Mouse (Mus musculus): ENCODE measurements around the gene Arhgap32. TPM values are rescaled to one million over a fixed set of nuclear protein-coding genes. Genes with fewer than 3 reads are reported as not detected.
"Not testable (repeated sequence)": the region's sequence is repeated elsewhere in the genome, so short reads cannot be mapped to it uniquely, and the experiment has no call there.

The Arhgap32 gene
- polyA plus RNA-seq, 1 experiment from 2014 or later, result 10.3 TPM

DNA sequence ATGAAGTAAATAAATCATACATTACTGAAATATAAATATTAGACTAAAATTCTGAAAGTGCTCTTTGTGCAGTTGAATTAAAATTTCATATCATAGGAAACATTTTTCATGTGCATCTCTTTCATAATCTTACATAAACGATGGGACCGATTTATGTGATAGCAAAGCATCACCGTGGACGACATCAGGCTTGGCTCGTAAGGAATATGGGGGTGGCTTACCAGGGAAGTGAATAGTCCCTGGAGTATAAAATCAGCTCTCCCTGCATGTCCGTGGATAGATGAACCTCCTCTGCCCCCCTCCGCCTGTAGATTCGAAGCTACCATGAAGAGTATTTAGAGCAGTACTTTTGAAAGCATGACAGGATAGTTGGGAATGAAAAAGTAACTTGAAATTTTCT lies 11.3 kb upstream of the Arhgap32 start:
- Histone ChIP-seq H3K9ac (no peak overlapping the region), H3K9me3 (no peaks in the 10 kb centered on the region), H3K4me1 (replicated peaks) (peaks cover 15% of the 10 kb centered on the region), H3K4me2 (no peak overlapping the region), H3K27me3 (no peaks in the 10 kb centered on the region), H3K36me3 (no peaks in the 10 kb centered on the region), H3K4me3 (no peak overlapping the region), H3K27ac (replicated peaks) (no peak overlapping the region)
- 71% methylated on average over 8 of the region's 8 CpGs for whole genome bisulfite sequencing
- ATAC-seq (ENCODE audit: low read depth), result no peak

DNA sequence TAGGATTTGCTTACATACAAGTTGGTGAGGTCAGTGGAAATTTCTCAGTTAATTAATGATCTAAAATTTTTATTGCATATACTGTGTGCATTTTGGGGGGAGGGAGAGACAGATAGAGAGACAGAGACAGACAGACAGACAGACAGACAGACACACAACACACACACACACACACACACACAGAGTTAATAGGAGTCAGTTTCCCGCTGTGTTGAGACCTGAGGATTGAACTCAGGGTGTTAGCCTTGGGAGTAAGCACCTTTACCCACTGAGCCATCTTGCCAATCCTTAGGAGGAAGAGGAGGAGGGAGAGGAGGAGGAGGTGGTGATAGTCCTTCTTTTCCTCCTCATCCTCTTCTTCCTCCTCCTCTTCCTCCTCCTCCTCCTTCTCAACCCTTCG lies 5.6 kb upstream of the Arhgap32 start:
- H3K9ac ChIP-seq, result no peak overlapping the region
- H3K4me2 ChIP-seq, result no peak overlapping the region
- ATAC-seq (ENCODE audit: low read depth), result no peak
- no peaks in the 10 kb centered on the region for H3K27me3 ChIP-seq
- WGBS, result 86% methylated on average over 2 of the region's 2 CpGs
- no peaks in the 10 kb centered on the region for H3K9me3 ChIP-seq
- H3K36me3 ChIP-seq, result no peaks in the 10 kb centered on the region
- H3K27ac ChIP-seq (replicated peaks), result no peak overlapping the region
- no peak overlapping the region for H3K4me3 ChIP-seq
- no peaks in the 10 kb centered on the region for H3K4me1 ChIP-seq (replicated peaks)

DNA sequence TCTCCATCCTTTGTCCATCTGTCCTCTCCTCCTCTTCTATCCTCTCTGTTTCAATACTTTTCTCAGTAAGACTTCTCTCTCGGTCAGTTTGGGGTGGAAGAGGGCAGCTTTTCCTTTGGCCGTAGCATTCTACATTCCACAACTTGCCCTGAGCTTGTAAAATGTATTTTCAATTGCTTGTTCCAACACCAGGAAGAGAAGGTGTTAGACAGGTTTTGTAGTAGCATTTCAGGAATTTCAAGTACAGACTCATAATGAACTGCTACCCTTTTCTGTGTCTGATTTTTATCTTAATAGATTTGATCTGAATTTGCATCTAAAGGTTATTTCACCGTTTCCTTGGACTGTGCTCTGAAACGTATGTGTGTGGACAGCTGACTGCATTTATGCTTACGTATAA lies 336 bp downstream of the Arhgap32 start:
- H3K9me3 ChIP-seq, result no peaks in the 10 kb centered on the region
- no peak overlapping the region for H3K4me3 ChIP-seq
- no peak overlapping the region for H3K9ac ChIP-seq
- H3K4me2 ChIP-seq, result no peak overlapping the region
- H3K27me3 ChIP-seq, result no peaks in the 10 kb centered on the region
- H3K27ac ChIP-seq (replicated peaks), result no peak overlapping the region
- no peak for ATAC-seq (ENCODE audit: low read depth)
- H3K4me1 ChIP-seq (replicated peaks), result peaks cover 4% of the 10 kb centered on the region; the same call in 1 of the 2 replicates
- no peaks in the 10 kb centered on the region for H3K36me3 ChIP-seq
- 91% methylated on average over 5 of the region's 5 CpGs for WGBS

DNA sequence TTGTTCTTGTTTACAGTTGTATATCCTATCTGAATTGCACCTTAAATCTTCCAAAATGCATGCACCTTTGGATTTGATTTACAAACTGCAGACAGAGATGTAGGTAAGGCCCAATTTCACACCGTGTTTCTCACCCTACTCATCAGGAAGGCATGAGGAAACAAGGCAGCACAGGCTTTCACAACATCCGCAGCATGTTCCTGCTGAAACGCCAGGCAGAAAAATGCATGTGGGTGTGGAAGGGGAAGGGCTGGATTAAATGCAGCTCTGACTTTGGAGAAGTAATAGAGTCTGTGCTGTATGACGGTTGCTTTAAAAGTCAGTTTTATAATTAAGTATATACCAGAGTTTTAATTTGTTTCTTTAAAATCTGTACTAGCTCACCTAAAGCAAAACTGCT lies 1.9 kb downstream of the Arhgap32 start:
- H3K9me3 ChIP-seq, result no peaks in the 10 kb centered on the region
- WGBS, result 78% methylated on average over 4 of the region's 4 CpGs
- H3K4me3 ChIP-seq, result no peak overlapping the region
- H3K9ac ChIP-seq, result no peak overlapping the region
- peaks cover 4% of the 10 kb centered on the region; the same call in 1 of the 2 replicates for H3K4me1 ChIP-seq (replicated peaks)
- H3K27ac ChIP-seq (replicated peaks), result no peak overlapping the region
- no peaks in the 10 kb centered on the region for H3K36me3 ChIP-seq
- no peak overlapping the region for H3K4me2 ChIP-seq
- ATAC-seq (ENCODE audit: low read depth), result no peak
- H3K27me3 ChIP-seq, result no peaks in the 10 kb centered on the region

DNA sequence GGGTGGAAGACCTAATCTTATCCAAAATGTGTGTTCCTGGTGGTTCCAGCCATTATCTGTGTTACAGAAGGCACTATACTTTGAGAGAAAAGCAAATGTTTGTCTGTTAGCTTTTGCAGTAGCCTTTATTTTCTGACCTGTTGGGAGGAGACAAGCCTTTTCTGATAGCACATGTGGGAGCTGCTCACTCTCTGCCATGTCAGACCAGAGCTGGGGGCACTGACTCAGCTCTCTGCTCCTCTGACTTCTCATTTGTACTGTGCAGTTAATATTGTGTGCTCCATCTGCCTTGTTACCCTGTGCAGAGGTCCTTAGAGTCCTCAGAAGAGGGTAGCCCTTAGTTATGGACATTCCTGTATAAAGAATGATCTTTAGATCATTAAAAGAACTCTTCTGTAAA lies 2.5 kb downstream of the Arhgap32 start:
- H3K27ac ChIP-seq (replicated peaks), result no peak overlapping the region
- no peak overlapping the region for H3K9ac ChIP-seq
- no peak overlapping the region for H3K4me2 ChIP-seq
- H3K36me3 ChIP-seq, result no peaks in the 10 kb centered on the region
- no peaks in the 10 kb centered on the region for H3K27me3 ChIP-seq
- H3K4me3 ChIP-seq, result no peak overlapping the region
- peaks cover 4% of the 10 kb centered on the region; the same call in 1 of the 2 replicates for H3K4me1 ChIP-seq (replicated peaks)
- no peaks in the 10 kb centered on the region for H3K9me3 ChIP-seq
- ATAC-seq (ENCODE audit: low read depth), result no peak

DNA sequence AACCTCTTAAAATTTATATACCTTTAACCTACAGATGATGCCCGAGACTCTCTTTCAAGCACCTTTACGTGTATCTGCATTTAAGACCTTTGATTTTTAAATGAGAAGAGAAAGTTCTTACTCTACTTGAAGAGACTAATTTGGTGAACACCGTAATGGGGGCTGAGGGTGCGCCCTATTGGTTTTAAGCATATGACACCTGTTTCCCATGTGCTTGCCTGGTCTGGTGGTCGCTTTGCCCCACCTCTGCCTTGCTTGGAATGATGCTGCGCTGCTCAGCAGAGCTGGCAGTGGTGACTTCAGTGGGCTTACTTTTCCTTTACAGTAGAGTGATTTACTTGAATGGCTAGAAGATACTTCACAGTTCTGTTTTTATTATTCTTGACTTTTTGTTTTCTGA lies 3.6 kb downstream of the Arhgap32 start:
- no peak overlapping the region for H3K4me3 ChIP-seq
- H3K4me2 ChIP-seq, result no peak overlapping the region
- H3K9ac ChIP-seq, result no peak overlapping the region
- H3K9me3 ChIP-seq, result no peaks in the 10 kb centered on the region
- H3K4me1 ChIP-seq (replicated peaks), result peaks cover 4% of the 10 kb centered on the region; the same call in 1 of the 2 replicates
- 97% methylated on average over 6 of the region's 6 CpGs for WGBS
- ATAC-seq (ENCODE audit: low read depth), result no peak
- no peaks in the 10 kb centered on the region for H3K27me3 ChIP-seq
- no peak overlapping the region for H3K27ac ChIP-seq (replicated peaks)
- no peaks in the 10 kb centered on the region for H3K36me3 ChIP-seq

DNA sequence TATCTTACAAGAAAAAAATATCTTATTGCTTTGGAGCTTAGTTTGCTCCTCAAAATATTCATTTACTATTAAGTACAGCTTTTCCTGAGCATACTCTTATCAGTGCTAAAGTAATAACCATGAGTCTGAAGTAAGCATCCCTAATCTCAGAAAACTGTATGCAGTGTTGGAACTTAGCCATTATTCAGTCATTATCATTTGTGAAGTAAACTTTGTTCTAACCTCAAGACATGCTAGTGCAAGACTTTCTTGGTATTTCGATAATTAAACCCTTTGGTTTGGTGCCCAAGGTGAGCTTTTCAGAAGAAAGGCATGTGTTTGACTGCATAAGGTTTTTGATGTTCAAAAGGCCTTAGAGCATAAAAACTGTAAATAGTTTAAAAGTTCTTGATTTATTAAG lies 4.2 kb downstream of the Arhgap32 start:
- Histone ChIP-seq H3K9ac (no peak overlapping the region), H3K27me3 (no peaks in the 10 kb centered on the region), H3K4me2 (no peak overlapping the region), H3K4me1 (replicated peaks) (peaks cover 4% of the 10 kb centered on the region; the same call in 1 of the 2 replicates), H3K36me3 (no peaks in the 10 kb centered on the region), H3K27ac (replicated peaks) (no peak overlapping the region), H3K9me3 (no peaks in the 10 kb centered on the region), H3K4me3 (no peak overlapping the region)
- WGBS, result 93% methylated on average over 1 of the region's 1 CpGs
- no peak for ATAC-seq (ENCODE audit: low read depth)

DNA sequence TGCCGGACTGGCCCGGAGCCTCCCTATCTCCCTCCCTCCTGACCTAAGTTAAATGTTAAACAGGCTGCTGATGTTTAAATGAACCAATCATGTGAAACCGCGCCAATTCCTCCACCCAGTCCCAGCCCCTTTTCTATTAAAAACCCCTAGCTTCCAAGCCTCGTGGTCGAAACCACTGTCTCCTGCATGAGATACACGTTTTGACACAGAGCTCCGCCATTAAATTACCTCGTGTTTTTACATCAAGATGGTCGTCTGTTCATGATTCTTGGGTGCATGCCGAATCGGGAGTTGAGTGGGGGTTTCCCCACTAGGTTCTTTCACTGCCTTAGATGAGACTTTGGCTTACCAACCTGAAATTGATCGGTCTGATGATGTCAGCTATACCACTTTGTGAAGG lies 5.3 kb downstream of the Arhgap32 start:
- H3K4me3 ChIP-seq; ATAC-seq (ENCODE audit: low read depth): not testable (repeated sequence)
- 97% methylated on average over 13 of the region's 13 CpGs for WGBS

DNA sequence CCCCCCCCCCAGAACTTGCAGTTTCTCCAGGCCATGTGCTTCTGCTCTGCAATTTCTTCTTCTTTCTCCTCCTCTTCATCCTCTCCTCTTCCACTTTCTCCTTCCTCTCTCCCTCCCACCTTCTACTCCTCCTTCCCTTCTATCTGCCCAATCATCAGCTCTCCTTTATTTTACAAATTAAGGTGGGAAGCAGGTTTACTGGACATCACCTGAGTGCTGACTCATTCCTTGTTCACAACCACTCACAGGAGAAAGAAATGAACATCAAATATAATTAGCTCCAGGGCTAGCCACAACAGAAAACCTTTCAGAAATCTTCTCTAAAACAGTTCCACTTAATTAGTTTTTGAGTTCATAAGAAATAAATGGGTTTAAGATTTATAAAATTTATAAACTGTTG lies 20.3 kb downstream of the Arhgap32 start:
- H3K4me3 ChIP-seq, result no peak overlapping the region
- no peak overlapping the region for H3K27ac ChIP-seq (replicated peaks)
- H3K36me3 ChIP-seq, result no peaks in the 10 kb centered on the region
- H3K4me1 ChIP-seq (replicated peaks), result no peaks in the 10 kb centered on the region
- no peak overlapping the region for H3K9ac ChIP-seq
- H3K9me3 ChIP-seq, result no peaks in the 10 kb centered on the region
- H3K4me2 ChIP-seq, result no peak overlapping the region
- no peak for ATAC-seq (ENCODE audit: low read depth)
- no peaks in the 10 kb centered on the region for H3K27me3 ChIP-seq

More for the DNA sequence above, 5.3 kb downstream of the Arhgap32 start:
- H3K9me3 ChIP-seq; H3K4me1 ChIP-seq (replicated peaks); H3K27me3 ChIP-seq; H3K27ac ChIP-seq (replicated peaks); H3K4me2 ChIP-seq; H3K9ac ChIP-seq; H3K36me3 ChIP-seq: not testable (repeated sequence)

DNA sequence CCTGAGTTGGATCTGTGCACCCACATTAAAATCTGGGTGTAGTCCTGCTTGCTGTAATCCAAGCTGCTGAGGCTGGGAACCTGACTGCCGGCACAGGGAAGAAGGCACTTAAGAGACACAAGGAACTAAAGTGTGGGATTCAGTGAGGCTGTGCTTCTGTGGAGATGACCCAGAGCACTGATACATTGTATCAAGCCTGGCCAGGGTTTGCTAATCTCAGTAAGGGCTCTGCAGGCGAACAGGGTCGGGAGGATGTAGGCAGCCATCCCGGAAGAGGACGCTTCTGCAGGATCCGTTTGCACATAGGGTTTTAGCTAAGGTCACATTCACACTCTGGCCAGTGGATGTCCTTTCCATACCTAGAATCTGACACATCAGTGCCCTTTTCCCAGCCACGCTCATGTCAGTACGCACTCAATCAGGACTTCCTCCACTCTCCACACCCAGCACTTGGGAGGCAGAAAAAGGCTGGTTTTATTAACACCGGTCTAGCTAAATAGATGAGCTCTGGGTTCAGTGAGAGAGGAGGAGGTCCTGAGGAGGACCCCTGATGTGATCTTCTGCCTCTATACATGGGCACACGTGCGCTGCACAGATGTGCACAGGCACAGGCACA lies 20.9 kb downstream of the Arhgap32 start:
- Histone ChIP-seq H3K36me3 (no peaks in the 10 kb centered on the region), H3K4me3 (no peak overlapping the region), H3K4me1 (replicated peaks) (no peaks in the 10 kb centered on the region), H3K27ac (replicated peaks) (no peak overlapping the region), H3K9ac (no peak overlapping the region), H3K4me2 (no peak overlapping the region), H3K27me3 (no peaks in the 10 kb centered on the region), H3K9me3 (no peaks in the 10 kb centered on the region)
- ATAC-seq (ENCODE audit: low read depth), result no peak
- WGBS, result 86% methylated on average over 11 of the region's 11 CpGs

DNA sequence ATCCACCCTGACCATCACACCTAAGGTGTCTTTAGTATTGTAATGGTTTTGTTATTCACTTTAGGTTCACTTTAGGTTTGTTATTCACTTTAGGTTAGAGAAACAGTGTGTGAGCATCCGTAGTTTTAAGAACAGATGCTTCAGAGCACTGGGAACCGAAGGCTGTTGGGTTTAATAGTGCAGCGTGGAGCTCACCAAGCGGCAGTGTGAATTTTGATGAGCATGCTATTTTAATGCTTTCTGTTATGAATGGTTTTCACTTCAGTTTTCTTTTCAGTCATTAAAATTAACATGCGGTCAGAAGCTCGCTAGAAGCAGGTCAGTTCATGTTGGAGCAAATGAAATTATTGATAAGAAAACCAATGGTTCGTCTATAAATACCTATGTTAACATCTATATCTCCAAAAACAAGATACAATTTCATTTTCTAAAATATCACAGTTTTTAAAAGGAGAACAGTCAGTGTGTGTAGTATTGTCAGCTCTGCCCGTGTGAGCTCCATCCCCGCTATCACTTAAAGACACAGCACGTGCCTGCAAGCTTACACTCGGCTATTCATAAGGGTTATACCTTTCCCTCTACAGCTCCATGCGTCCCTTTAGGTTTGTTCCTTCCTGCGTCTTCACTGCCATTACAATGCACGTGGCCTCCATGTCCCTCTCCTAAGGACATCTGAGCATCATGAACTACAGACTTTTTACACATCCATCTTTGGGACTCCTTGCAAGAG lies 21.9 kb downstream of the Arhgap32 start:
- Histone ChIP-seq H3K27me3 (no peaks in the 10 kb centered on the region), H3K36me3 (no peaks in the 10 kb centered on the region), H3K27ac (replicated peaks) (no peak overlapping the region), H3K4me2 (no peak overlapping the region), H3K9ac (no peak overlapping the region), H3K4me1 (replicated peaks) (peaks cover 3% of the 10 kb centered on the region), H3K9me3 (no peaks in the 10 kb centered on the region), H3K4me3 (no peak overlapping the region)
- 84% methylated on average over 14 of the region's 14 CpGs for WGBS
- no peak for ATAC-seq (ENCODE audit: low read depth)

DNA sequence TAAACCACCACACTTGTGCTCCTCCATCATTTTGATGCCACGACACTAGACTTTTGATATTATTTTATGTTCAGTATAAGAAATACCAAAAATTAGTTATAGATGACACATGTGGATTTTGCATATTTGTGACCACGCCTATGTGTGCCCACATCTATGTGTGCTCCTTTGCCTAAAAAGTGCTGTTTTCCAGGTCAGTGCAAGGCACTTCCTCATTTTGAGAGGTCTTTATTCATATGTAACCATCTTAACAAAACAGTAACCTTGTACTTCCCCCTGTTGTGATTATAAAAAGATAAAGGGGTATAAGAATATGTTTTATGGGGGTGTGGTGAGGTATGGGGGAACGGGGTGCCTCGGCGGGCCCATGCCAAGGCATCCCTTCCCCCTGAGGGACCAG lies 22.7 kb downstream of the Arhgap32 start:
- no peaks in the 10 kb centered on the region for H3K36me3 ChIP-seq
- no peaks in the 10 kb centered on the region for H3K27me3 ChIP-seq
- no peak overlapping the region for H3K9ac ChIP-seq
- no peak overlapping the region for H3K27ac ChIP-seq (replicated peaks)
- H3K9me3 ChIP-seq, result no peaks in the 10 kb centered on the region
- peaks cover 5% of the 10 kb centered on the region for H3K4me1 ChIP-seq (replicated peaks)
- H3K4me2 ChIP-seq, result no peak overlapping the region
- no peak overlapping the region for H3K4me3 ChIP-seq
- 96% methylated on average over 5 of the region's 5 CpGs for WGBS
- ATAC-seq (ENCODE audit: low read depth), result no peak

DNA sequence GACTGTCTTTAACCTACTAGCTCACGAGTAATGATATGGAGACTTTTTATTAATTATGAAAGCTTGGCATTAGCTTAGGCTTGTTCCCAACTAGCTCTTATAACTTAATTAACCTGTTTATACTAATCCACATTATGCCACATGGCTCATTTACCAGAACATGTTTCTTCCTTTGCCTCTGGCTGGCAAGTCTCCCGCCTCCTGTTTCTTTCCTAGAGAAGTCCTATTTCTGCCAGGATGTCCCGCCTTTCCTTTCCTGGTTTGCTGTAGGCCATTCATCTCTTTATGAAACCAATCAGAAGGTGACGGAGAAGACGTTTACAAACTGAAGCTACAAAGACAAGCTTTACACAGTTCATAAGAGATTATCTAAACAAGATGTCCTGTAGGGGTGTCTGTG lies 23.7 kb downstream of the Arhgap32 start:
- Histone ChIP-seq H3K36me3 (no peaks in the 10 kb centered on the region), H3K27me3 (no peaks in the 10 kb centered on the region), H3K4me2 (no peak overlapping the region), H3K4me3 (no peak overlapping the region), H3K9ac (no peak overlapping the region), H3K4me1 (replicated peaks) (peaks cover 5% of the 10 kb centered on the region), H3K27ac (replicated peaks) (no peak overlapping the region), H3K9me3 (no peaks in the 10 kb centered on the region)
- no peak for ATAC-seq (ENCODE audit: low read depth)
- WGBS, result 80% methylated on average over 5 of the region's 5 CpGs

Data from neural tube, embryonic 13.5 days (tissue).